ENCODE assay signal across 23 mouse cellular contexts in the genomic region with DNA sequence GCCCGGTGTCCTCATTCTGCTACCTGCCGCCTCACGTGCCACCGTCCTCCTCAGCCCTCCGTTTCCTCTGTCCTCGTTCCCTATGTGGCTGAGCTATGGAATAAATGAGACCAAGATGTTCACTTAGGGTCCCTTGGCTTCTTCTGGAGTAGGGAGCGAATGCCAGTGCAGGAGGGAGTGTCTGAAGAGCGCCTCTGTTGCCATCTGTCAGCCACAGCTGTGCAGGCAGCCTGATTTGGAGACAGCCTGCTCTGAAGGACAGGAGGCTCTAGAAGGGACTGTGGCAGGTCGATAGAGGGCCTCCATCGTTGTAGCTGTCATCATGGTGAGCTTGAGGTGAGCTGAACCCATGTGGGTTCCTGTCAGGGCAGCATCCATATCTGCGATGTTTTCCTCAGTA. TPM values are rescaled to one million over a fixed set of nuclear protein-coding genes. Genes with fewer than 3 reads are reported as not detected.
"Had no signal": no experiment of that assay in that cellular context is flagged by ENCODE, and none has a peak within 500 bp of the region (broad histone marks: within the 10 kb centered on the region; RNA-seq: fewer than 3 reads in every experiment).

No protein-coding gene starts in this region.

- ATAC-seq: forebrain, embryonic 16.5 days; inflammation-experienced regulatory T-cells, adult 6 months; intestine, embryonic 15.5 days; intestine, postnatal 0 days had no signal

- H3K27me3 ChIP-seq: hindbrain, embryonic 12.5 days; intestine, embryonic 15.5 days; limb, embryonic 12.5 days had no signal

- H3K9ac ChIP-seq: heart, embryonic 12.5 days; hindbrain, embryonic 12.5 days; hindbrain, embryonic 14.5 days; intestine, embryonic 15.5 days; limb, embryonic 12.5 days had no signal

- H3K4me3 ChIP-seq: heart, embryonic 10.5 days; heart, embryonic 12.5 days; hindbrain, embryonic 10.5 days; hindbrain, embryonic 12.5 days; intestine, embryonic 15.5 days; layer of hippocampus, adult 2 months; left cerebral cortex, adult 2 months; limb, embryonic 10.5 days; limb, embryonic 12.5 days had no signal

- H3K4me2 ChIP-seq: heart, embryonic 12.5 days; hindbrain, embryonic 12.5 days; hindbrain, embryonic 14.5 days; intestine, embryonic 15.5 days; limb, embryonic 12.5 days; liver, embryonic 11.5 days had no signal

- DNase-seq: gastrocnemius, postnatal 14 days; heart, adult 18-20 months; heart, postnatal 10 days; heart, postnatal 4 days; kidney, adult 18-20 months; kidney, adult 8-10 months; kidney, postnatal 10 days; kidney, postnatal 4 days; liver had no signal

- H3K9me3 ChIP-seq: heart, embryonic 10.5 days; intestine, embryonic 15.5 days; limb, embryonic 10.5 days had no signal

- H3K27ac ChIP-seq: heart, embryonic 10.5 days; hindbrain, embryonic 12.5 days; hindbrain, embryonic 14.5 days; intestine, embryonic 15.5 days; layer of hippocampus, adult 2 months; left cerebral cortex, adult 2 months; limb, embryonic 10.5 days; limb, embryonic 12.5 days had no signal

RNA-seq across cellular contexts. Expression of gene Rgma, which starts 30.2 kb away (rescaled TPM):
- polyA plus RNA-seq: inflammation-experienced regulatory T-cells, adult 6 months had no signal
